Comparison of ENCODE assay signal across 7 mouse cellular contexts in the genomic region with DNA sequence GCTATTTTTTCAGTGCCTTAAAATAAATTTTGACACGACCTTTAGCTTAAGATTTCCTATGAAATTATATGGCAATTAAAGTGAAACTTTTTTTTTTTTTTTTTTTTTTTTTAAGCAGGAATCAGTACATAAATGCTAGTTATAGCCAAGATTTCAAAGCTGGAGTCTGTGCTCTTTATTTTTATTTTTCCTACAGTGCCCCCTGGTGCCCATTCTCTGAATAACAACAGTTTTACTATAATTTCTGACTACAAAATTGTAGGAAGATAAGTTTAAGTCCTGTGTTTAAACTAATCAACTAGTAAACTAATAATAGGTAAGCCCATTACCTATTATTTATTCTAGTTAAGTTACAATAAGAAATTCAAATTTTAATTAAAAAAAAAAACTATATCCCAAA.
DNase-seq lines count a peak whose midpoint lies in the region; ATAC-seq lines count a peak whose summit lies in the region.

No protein-coding gene starts in this region.

- H3K27ac ChIP-seq in intestine, embryonic 14.5 days (ENCODE audit: low read depth), result no peak overlapping the region
- no peak overlapping the region for H3K27ac ChIP-seq in intestine, embryonic 15.5 days

- no peaks in the 10 kb centered on the region for H3K36me3 ChIP-seq in intestine, embryonic 14.5 days (ENCODE audit: control insufficient read depth, insufficient read depth, low read length)
- H3K36me3 ChIP-seq in intestine, embryonic 15.5 days, result no peaks in the 10 kb centered on the region

- no peak overlapping the region for H3K4me2 ChIP-seq in intestine, embryonic 14.5 days (ENCODE audit: low read length)
- no peak overlapping the region for H3K4me2 ChIP-seq in intestine, embryonic 15.5 days (replicated peaks)

- no peak overlapping the region for H3K4me3 ChIP-seq in intestine, embryonic 14.5 days (ENCODE audit: low read depth, low read length)
- no peak overlapping the region for H3K4me3 ChIP-seq in intestine, embryonic 15.5 days (replicated peaks)

- H3K9me3 ChIP-seq in intestine, embryonic 14.5 days (ENCODE audit: control insufficient read depth, low read length), result no peaks in the 10 kb centered on the region
- no peaks in the 10 kb centered on the region for H3K9me3 ChIP-seq in intestine, embryonic 15.5 days

- DNase-seq in intestine, embryonic 14.5 days (ENCODE audit: low spot score), result peak; percentile 56
- peak; percentile 33 for DNase-seq in thymus, postnatal 0 days (ENCODE audit: low spot score)
- no peak for DNase-seq in thymus, postnatal 36 days
- DNase-seq in c-Kit-positive CD71-negative TER-119-negative erythroid progenitor cells, embryonic 14.5 days (ENCODE audit: low read depth), result peak; percentile 23
- peak; percentile 34 for DNase-seq in induced T-regulatory cell, adult 2 months (ENCODE audit: low read depth)
- peak; percentile 76 for DNase-seq in retina, embryonic 14.5 days (ENCODE audit: low spot score)

- no peak; the same call in 1 of the 2 replicates for ATAC-seq in intestine, embryonic 14.5 days (replicated peaks; ENCODE audit: low FRiP score, low TSS enrichment, low read depth)
- ATAC-seq in intestine, embryonic 15.5 days, result no peak

- no peaks in the 10 kb centered on the region for H3K4me1 ChIP-seq in intestine, embryonic 14.5 days (replicated peaks; ENCODE audit: control insufficient read depth, insufficient read depth, low read length)
- peaks cover 3% of the 10 kb centered on the region; the same call in 1 of the 2 replicates for H3K4me1 ChIP-seq in intestine, embryonic 15.5 days (replicated peaks)

- WGBS in intestine, embryonic 14.5 days, result 6% methylated on average over 1 of the region's 1 CpGs
- 15% methylated on average over 1 of the region's 1 CpGs for WGBS in intestine, embryonic 15.5 days

- no peak overlapping the region for H3K9ac ChIP-seq in intestine, embryonic 14.5 days (ENCODE audit: low read length)
- H3K9ac ChIP-seq in intestine, embryonic 15.5 days, result no peak overlapping the region

- no peaks in the 10 kb centered on the region for H3K27me3 ChIP-seq in intestine, embryonic 14.5 days (replicated peaks; ENCODE audit: control insufficient read depth, insufficient read depth, low read length)
- H3K27me3 ChIP-seq in intestine, embryonic 15.5 days (replicated peaks), result no peaks in the 10 kb centered on the region

Comparison
In these comparisons a context has a peak if more than half of its experiments do, and no peak if none do; other contexts are left out.
1. DNase-seq: peak in intestine, embryonic 14.5 days (single experiment), thymus, postnatal 0 days (single experiment), c-Kit-positive CD71-negative TER-119-negative erythroid progenitor cells, embryonic 14.5 days (single experiment), induced T-regulatory cell, adult 2 months (single experiment) and retina, embryonic 14.5 days (single experiment); none in thymus, postnatal 36 days (0 of 2).